Mouse (Mus musculus) testis, adult 2 months (tissue): Measurements from ENCODE around the gene Iars2. TPM values are rescaled to one million over a fixed set of nuclear protein-coding genes. Genes with fewer than 3 reads are reported as not detected.

Experiments used
- H3K27ac ChIP-seq: fragments of 200-500 bp; 2 replicates; pipeline ENCODE4 v1.5.1; 2012; ENCODE audit warnings: low read depth, low read length; ENCODE audit not compliant: control insufficient read depth, insufficient read depth
- H3K27me3 ChIP-seq: fragments of 200-500 bp; 2 replicates; pipeline ENCODE4 v1.6.1; 2012; ENCODE audit warnings: mild to moderate bottlenecking, low read length, moderate library complexity; ENCODE audit not compliant: control insufficient read depth, insufficient read depth
- H3K36me3 ChIP-seq: fragments of 200-500 bp; 2 replicates; pipeline ENCODE4 v1.6.1; 2012; ENCODE audit warnings: mild to moderate bottlenecking, low read length; ENCODE audit not compliant: control insufficient read depth, insufficient read depth
- H3K4me1 ChIP-seq: fragments of 200-500 bp; 2 replicates; pipeline ENCODE4 v1.6.1; 2012; ENCODE audit warnings: low read length; ENCODE audit not compliant: control insufficient read depth, insufficient read depth
- H3K4me3 ChIP-seq: fragments of 200-500 bp; 2 replicates; pipeline ENCODE4 v1.5.1; 2012; ENCODE audit warnings: low read depth, mild to moderate bottlenecking, low read length, moderate library complexity, mixed read lengths; ENCODE audit not compliant: control insufficient read depth
- CTCF ChIP-seq: fragments of 200-500 bp; IDR thresholded peaks from 2 replicates; pipeline ENCODE4 v1.5.1; 2012; ENCODE audit warnings: low read depth, mild to moderate bottlenecking, inconsistent platforms, low read length, moderate library complexity; ENCODE audit not compliant: control insufficient read depth, insufficient read depth, insufficient replicate concordance
- POLR2A ChIP-seq: fragments of 200-500 bp; IDR thresholded peaks from 2 replicates; pipeline ENCODE4 v1.6.1; 2012; ENCODE audit warnings: low read depth, mild to moderate bottlenecking, inconsistent platforms, low read length, moderate library complexity; ENCODE audit not compliant: control insufficient read depth
- polyA plus RNA-seq: library from polyadenylated mRNA; depleted of rRNA; stranded (reverse); fragments of >200 nt; gene quantifications from 2 replicates; pipeline ENCODE4 v1.2.3, GENCODE M21; 2012

Iars2 gene
- polyA plus RNA-seq, 1 experiment = 12.0 TPM

DNA sequence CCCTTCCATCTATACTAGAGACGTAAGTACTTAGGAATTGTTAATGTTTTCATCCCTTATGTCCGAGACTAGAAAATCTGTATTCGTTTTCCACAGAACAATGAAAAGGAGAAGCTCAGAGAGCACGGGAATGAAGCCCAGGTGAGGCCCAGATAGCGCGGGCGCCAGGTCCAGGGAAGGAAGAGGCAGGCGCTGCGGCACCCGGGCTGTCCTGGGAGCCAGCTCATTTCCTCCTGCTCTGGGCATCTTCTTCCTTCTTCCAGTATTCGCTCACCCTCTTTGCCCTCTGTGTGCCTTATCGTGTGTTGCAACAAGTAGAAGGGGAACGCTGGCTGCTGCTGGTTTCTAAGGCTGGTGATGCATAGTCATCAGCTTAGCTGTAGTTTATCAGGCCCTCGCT, 20.5 kb upstream of the Iars2 start:
- peaks cover 7% of the 10 kb centered on the region for H3K36me3 ChIP-seq
- no peak overlapping the region for H3K27ac ChIP-seq
- no peaks in the 10 kb centered on the region for H3K27me3 ChIP-seq
- no peaks in the 10 kb centered on the region for H3K4me1 ChIP-seq
- no peak overlapping the region for H3K4me3 ChIP-seq
- TF ChIP-seq CTCF (no peak), POLR2A (no peak)

DNA sequence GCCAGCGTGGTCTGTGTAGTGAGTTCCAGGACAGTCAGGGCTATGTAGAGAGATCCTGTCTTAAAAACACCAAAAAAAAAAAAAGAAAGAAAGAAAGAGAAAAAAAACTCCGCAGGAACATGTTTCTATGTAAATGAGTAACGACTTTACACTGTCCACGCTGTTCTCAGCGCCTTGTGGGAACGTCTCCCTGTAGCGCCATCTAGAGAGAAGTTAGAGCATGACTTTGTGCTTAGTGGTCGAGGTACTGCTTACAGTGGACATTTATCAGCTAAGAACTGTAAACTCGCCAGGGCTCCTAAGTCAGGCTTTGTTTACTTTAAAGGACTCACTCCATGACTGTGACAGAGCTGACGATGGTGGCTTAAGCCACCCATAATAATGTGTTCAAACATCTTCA, 17.0 kb upstream of the Iars2 start:
- no peak for TF ChIP-seq POLR2A
- peak; percentile 14; the same call in 1 of the 2 replicates for TF ChIP-seq CTCF
- Histone ChIP-seq H3K4me1 (no peaks in the 10 kb centered on the region), H3K36me3 (peaks cover 2% of the 10 kb centered on the region), H3K27ac (no peak overlapping the region), H3K4me3 (no peak overlapping the region), H3K27me3 (no peaks in the 10 kb centered on the region)

DNA sequence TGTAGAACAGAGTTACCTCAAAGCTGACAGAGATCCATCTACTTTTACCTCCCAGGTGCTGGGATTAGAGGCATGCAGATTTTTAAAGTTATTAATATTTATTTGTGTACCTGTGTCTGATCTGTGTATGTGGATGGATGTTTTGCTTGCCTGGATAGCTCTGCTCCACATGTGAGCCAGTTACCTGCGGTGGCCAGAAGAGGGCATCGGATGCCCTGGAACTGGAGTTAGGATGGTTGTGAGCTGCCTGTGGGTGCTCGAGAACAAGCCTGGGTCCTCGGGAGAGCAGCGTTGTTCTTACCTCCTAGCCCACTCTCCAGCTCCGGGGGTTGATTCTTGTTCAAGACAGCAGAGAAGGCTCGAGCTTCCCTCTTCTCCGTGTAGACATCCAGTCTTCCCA, 14.2 kb upstream of the Iars2 start:
- Histone ChIP-seq H3K4me1 (no peaks in the 10 kb centered on the region), H3K4me3 (no peak overlapping the region), H3K27me3 (no peaks in the 10 kb centered on the region), H3K36me3 (peaks cover 2% of the 10 kb centered on the region), H3K27ac (no peak overlapping the region)
- no peak for TF ChIP-seq POLR2A
- no peak for TF ChIP-seq CTCF

DNA sequence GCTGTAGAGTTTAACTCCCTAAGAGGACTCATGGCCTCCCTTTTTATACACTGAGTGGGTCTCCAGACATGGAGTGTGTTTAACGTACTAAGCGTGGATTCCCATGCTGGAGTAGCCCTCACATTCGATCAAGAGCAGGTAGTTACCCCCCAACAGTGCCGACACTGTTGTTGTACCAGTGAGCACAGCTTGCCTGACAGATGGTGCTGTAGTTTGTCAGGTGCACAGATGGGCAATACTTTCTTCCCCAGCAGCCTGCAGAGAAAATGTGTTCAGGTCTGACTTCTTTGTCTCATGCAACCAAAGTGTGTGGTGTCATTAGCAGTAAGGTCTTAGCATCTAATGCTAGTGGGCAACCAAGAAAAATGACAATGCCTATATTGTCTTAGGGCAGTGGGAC, 13.2 kb upstream of the Iars2 start:
- H3K4me3 ChIP-seq = no peak overlapping the region
- no peaks in the 10 kb centered on the region for H3K4me1 ChIP-seq
- peaks cover 2% of the 10 kb centered on the region for H3K36me3 ChIP-seq
- no peaks in the 10 kb centered on the region for H3K27me3 ChIP-seq
- H3K27ac ChIP-seq = no peak overlapping the region
- TF ChIP-seq POLR2A (no peak), CTCF (no peak)

DNA sequence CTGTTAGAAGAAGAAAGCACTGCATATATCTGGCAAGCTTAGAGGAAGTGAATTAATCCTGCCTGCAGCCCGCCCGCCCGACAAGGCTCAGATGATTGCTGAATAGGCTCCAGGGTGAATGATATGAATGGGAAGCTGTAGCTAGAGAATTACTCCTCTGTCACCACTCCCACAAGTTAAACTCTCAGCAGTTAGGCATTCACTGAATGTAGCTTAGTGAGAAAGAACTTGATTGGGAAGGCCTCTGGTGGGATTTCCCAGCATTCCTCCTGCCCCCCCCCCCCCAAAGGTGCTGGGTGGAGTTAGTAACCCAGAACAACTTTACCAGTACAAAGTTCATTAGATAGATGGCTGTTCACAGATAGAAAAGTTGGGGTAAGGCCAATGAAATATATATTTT, 7.3 kb upstream of the Iars2 start:
- peaks cover 5% of the 10 kb centered on the region for H3K4me1 ChIP-seq
- no peak overlapping the region for H3K4me3 ChIP-seq
- no peak overlapping the region for H3K27ac ChIP-seq
- H3K36me3 ChIP-seq = no peaks in the 10 kb centered on the region
- TF ChIP-seq POLR2A = no peak
- TF ChIP-seq CTCF = no peak
- H3K27me3 ChIP-seq = no peaks in the 10 kb centered on the region

DNA sequence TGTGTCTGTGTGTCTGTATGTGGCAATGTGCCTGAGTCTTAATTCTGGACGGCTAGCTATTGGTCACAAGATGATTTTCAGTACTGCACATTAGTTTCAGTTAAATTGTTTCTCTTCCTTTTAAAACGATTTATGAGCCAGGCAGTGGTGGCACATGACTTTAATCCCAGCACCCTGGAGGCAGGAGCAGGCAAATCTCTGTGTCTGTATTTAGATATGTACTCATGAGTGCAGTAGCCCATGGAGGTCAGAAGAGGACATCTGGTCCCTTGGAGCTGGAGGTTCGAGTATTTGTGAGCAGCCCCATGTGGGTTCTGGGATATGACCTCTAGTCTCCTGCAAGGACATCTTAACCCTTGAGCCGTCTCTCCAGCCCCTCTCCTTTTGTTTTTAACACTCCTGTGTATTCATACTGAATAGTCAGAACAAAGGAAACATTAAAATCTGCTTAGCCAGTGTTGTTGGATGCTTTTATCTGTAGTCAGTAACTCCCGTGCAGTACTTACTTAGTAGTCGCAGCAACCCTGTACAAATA, 6.1 kb upstream of the Iars2 start:
- Histone ChIP-seq H3K36me3 (no peaks in the 10 kb centered on the region), H3K4me3 (no peak overlapping the region), H3K4me1 (peaks cover 5% of the 10 kb centered on the region), H3K27ac (no peak overlapping the region), H3K27me3 (no peaks in the 10 kb centered on the region)
- TF ChIP-seq POLR2A (no peak), CTCF (no peak)

DNA sequence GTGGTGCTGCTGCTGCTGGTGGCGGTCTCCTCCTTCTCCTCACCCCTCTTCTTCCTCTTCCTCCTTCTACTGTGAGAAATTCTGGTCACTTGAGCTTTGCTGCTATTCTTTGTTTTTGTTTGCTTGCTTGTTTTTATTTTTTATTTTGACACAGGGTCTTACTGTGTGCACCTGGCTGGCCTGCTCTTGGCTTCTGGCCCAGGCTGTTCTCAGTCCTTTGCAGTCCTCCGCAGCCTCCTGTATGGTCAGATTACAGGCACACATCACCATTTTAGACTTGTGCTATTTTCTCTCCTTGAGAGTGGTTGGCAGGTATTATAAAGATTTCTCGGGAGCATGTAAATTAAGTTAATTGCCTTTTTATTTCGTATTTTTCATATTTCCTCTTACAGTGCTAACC, 4.9 kb upstream of the Iars2 start:
- TF ChIP-seq POLR2A = no peak
- H3K27ac ChIP-seq = no peak overlapping the region
- no peak overlapping the region for H3K4me3 ChIP-seq
- H3K36me3 ChIP-seq = no peaks in the 10 kb centered on the region
- H3K4me1 ChIP-seq = peaks cover 9% of the 10 kb centered on the region
- H3K27me3 ChIP-seq = no peaks in the 10 kb centered on the region

DNA sequence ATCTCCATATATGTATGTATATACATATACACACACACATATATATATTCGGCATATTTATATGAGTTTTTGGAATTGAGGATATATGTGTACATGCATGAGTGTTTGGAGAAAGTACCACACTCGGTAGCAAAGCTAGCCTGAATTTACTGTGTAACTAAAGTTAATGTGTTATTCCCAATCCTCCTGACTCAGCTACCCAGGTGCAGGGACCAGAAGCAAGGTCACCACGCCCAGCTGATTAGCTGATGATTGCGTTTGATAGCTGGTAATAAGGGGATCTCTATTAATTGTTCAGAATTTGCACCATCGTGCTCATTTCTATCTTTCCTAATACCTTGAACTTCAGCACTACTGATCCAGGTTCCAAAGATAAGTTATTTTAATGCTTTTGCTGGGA, 4.5 kb upstream of the Iars2 start:
- Histone ChIP-seq H3K4me3 (no peak overlapping the region), H3K4me1 (peaks cover 9% of the 10 kb centered on the region), H3K27ac (no peak overlapping the region), H3K27me3 (no peaks in the 10 kb centered on the region), H3K36me3 (no peaks in the 10 kb centered on the region)
- TF ChIP-seq CTCF = no peak
- no peak for TF ChIP-seq POLR2A
